8 mouse cellular contexts compared by ENCODE assay signal in the genomic region with DNA sequence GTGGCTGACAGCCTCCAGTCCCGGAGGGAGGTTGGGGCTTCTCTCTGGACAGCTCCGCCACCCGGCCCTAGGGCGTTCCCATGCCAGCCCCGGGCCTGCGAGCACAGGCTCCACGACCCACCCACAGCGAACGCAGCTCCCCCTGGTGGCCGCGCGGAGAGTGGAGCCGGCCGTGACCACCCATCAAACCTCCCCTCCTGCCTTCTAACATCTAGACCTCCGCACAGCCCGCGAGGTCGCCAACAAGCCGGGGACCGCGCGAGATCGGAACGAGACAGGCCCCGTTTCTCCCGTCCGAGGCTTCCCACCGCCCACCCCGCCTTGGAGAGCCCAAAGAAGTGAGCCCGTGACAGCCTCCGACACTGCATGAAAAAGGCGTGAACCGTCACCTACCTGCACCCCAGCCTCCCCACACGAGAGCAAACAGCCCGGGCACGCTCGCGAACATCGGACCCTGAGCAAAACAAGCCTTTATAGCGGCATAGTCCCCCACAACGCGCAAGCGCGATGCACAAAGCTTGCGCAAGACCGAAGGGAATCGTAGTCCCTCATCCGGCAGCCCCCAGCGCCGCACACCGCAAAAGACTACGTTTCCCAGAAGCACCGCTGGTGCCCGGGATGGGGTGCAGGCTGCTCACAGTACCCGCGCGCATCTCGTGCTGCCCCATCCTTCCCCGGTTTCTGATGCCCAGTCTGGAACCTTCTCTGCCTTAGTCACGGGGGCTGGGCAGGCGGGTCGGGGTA. TPM values are rescaled to one million over a fixed set of nuclear protein-coding genes. Genes with fewer than 3 reads are reported as not detected.
DNase-seq lines count a peak whose midpoint lies in the region; ATAC-seq and TF ChIP-seq lines count a peak whose summit lies in the region.

A gene (minus strand): TSS at position 540 of the 744 bp plus-strand sequence.

- WGBS in forebrain, embryonic 15.5 days: under 1% methylated on average over 62 of the region's 62 CpGs
- under 1% methylated on average over 62 of the region's 62 CpGs for WGBS in lung, adult 2 months

- peak; percentile 62 for TF ChIP-seq CTCF in lung, adult 2 months (IDR thresholded peaks at IDR 0.05; ENCODE audit: insufficient read depth, low read length)

- peak within 1 kb of the TSS; percentile 54 for H3K4me2 ChIP-seq in forebrain, embryonic 15.5 days (replicated peaks)

- peak within 1 kb of the TSS; percentile 77 for H3K9ac ChIP-seq in forebrain, embryonic 15.5 days (replicated peaks)

- H3K27me3 ChIP-seq in forebrain, embryonic 15.5 days: no peaks in the 10 kb centered on the region

- DNase-seq in ES-CJ7 (ENCODE audit: low read depth, low spot score): peak; percentile 94
- peak; percentile 92 for DNase-seq in cerebellum, adult 11 months
- peak; percentile 86 for DNase-seq in heart, postnatal 25 days (ENCODE audit: low spot score)
- DNase-seq in layer of hippocampus, adult 18-20 months (ENCODE audit: low spot score in 2 of 2): peak; percentile 96 to 97
- peak; percentile 90 for DNase-seq in lung, adult 2 months
- DNase-seq in thymus, adult 18-20 months: peak; percentile 90 to 93

- H3K4me1 ChIP-seq in forebrain, embryonic 15.5 days: peaks cover 25% of the 10 kb centered on the region
- peaks cover 10% of the 10 kb centered on the region for H3K4me1 ChIP-seq in lung, adult 2 months (ENCODE audit: control insufficient read depth, insufficient read depth, low read length)

- peak within 1 kb of the TSS; percentile 91 for H3K27ac ChIP-seq in forebrain, embryonic 15.5 days (replicated peaks)

- peaks cover 10% of the 10 kb centered on the region for H3K36me3 ChIP-seq in forebrain, embryonic 15.5 days

- peak; percentile 74; the same call in 1 of the 2 replicates for TF ChIP-seq POLR2A in lung, adult 2 months (IDR thresholded peaks at IDR 0.05; ENCODE audit: borderline replicate concordance, extremely low read depth, low read depth, low read length)

- intact Hi-C loops in heart, postnatal 25 days (cut with DNase I): loop anchor here (10.0 kb wide), 1 partner anchor 189 kb away; a partner anchor contains a TSS

- H3K4me3 ChIP-seq in forebrain, embryonic 15.5 days: peak within 1 kb of the TSS; percentile 72
- H3K4me3 ChIP-seq in lung, adult 2 months (replicated peaks; ENCODE audit: extremely low read depth, low read depth, low read length): peak within 1 kb of the TSS; percentile 97

- no peaks in the 10 kb centered on the region for H3K9me3 ChIP-seq in forebrain, embryonic 15.5 days

- ATAC-seq in forebrain, embryonic 15.5 days (replicated peaks): peak; percentile 100
- peak; percentile 89 for ATAC-seq in neutrophil, adult 5-6 weeks (ENCODE audit: extremely low read depth, insufficient number of reproducible peaks, low FRiP score, poor library complexity, severe bottlenecking)

RNA-seq across cellular contexts. Expression of the gene that starts here (rescaled TPM):
- 143 and 144 TPM in 2 replicates for polyA plus RNA-seq in forebrain, embryonic 15.5 days (2015; fragmentation: Nextera tagmentation; extraction: Ambion mirVana)
- 10 to 100 TPM; 30.6 to 34.8 TPM for total RNA-seq in heart, postnatal 25 days (2021)
- 100 to 1,000 TPM; 199 TPM for total RNA-seq in layer of hippocampus, adult 18-20 months (2021)
- polyA plus RNA-seq in lung, adult 2 months (2012; rRNA removed): 108 and 148 TPM in 2 replicates
- 23.8 and 24.0 TPM in 2 replicates for total RNA-seq in neutrophil, adult 5-6 weeks (2017)

Comparison
In these comparisons a context has a peak if more than half of its experiments do, and no peak if none do; other contexts are left out.
1. Peak in every context shown above with its lines: DNase-seq, ATAC-seq, H3K4me3 ChIP-seq and H3K27ac ChIP-seq.